Mouse (Mus musculus) MN1 (cell line): ENCODE data around the gene Slc38a7.
"Not testable (repeated sequence)": the region's sequence is repeated elsewhere in the genome, so short reads cannot be mapped to it uniquely, and the experiment has no call there.

ENCODE experiments used
- DNase-seq: peaks from one replicate; pipeline ENCODE4 v3.0.0-alpha.2; 2016; ENCODE audit warnings: low spot score

Gene Slc38a7

GRCm38 (mm10) chr8:95807331-95807843, 46.0 kb downstream of the Slc38a7 start, which contains the start of gene Cnot1:
Gene Cnot1, minus strand, starts transcription at chr8:95807464.
- DNase-seq: peak; percentile 99

- peak; percentile 52 for DNase-seq
These were observed 46.7 kb downstream of the Slc38a7 start for GRCm38 (mm10) chr8:95806461-95807191.

- no peak for DNase-seq
These were observed 47.9 kb downstream of the Slc38a7 start for GRCm38 (mm10) chr8:95805482-95805881.

- DNase-seq: no peak
These were observed 51.1 kb downstream of the Slc38a7 start for GRCm38 (mm10) chr8:95802231-95802630.

- no peak for DNase-seq
These were observed 51.8 kb downstream of the Slc38a7 start for GRCm38 (mm10) chr8:95801476-95802064.

GRCm38 (mm10) chr8:95800353-95800752, 53.0 kb downstream of the Slc38a7 start:
- no peak for DNase-seq

- peak; percentile 23 for DNase-seq
These were observed 53.4 kb downstream of the Slc38a7 start for GRCm38 (mm10) chr8:95799891-95800290.

- DNase-seq: no peak
These were observed 54.2 kb downstream of the Slc38a7 start for GRCm38 (mm10) chr8:95799117-95799516.

GRCm38 (mm10) chr8:95795333-95796061, 57.8 kb downstream of the Slc38a7 start:
- DNase-seq: not testable (repeated sequence)
